Mouse (Mus musculus) intestine, postnatal 0 days (tissue): ENCODE data around the gene Fancc. TPM values are rescaled to one million over a fixed set of nuclear protein-coding genes. Genes with fewer than 3 reads are reported as not detected.
A peak's percentile ranks its signal among the peaks of the same experiment; 100 is the strongest.
"Not testable (repeated sequence)": the region's sequence is repeated elsewhere in the genome, so short reads cannot be mapped to it uniquely, and the experiment has no call there.

Experiments used
- ATAC-seq: fragments of 200-750 bp; cut with Nextera tagmentation; 2 replicates; pipeline ENCODE4 v1.8.0; 2017; ENCODE audit warnings: mild to moderate bottlenecking, moderate TSS enrichment, moderate library complexity
- H3K27ac ChIP-seq: fragments of 300-500 bp; sonication (generic); 2 replicates; pipeline ENCODE4 v1.5.1; 2014; ENCODE audit warnings: mild to moderate bottlenecking, low read depth, low read length, moderate library complexity
- H3K27me3 ChIP-seq: fragments of 300-500 bp; sonication (generic); replicated peaks from 2 replicates; pipeline ENCODE4 v1.6.1; 2014; ENCODE audit warnings: low read length, mixed read lengths; ENCODE audit not compliant: control insufficient read depth, insufficient read depth
- H3K36me3 ChIP-seq: fragments of 300-500 bp; sonication (generic); 2 replicates; pipeline ENCODE4 v1.6.1; 2014; ENCODE audit warnings: mild to moderate bottlenecking, moderate library complexity; ENCODE audit not compliant: control insufficient read depth, insufficient read depth
- H3K4me1 ChIP-seq: fragments of 300-500 bp; sonication (generic); replicated peaks from 2 replicates; pipeline ENCODE4 v1.6.1; 2014; ENCODE audit warnings: antibody characterized with exemption, low read length, mixed read lengths; ENCODE audit not compliant: control insufficient read depth, insufficient read depth
- H3K4me2 ChIP-seq: fragments of 300-500 bp; sonication (generic); replicated peaks from 2 replicates; pipeline ENCODE4 v1.6.1; 2014; ENCODE audit warnings: low read depth, mild to moderate bottlenecking, moderate library complexity
- H3K4me3 ChIP-seq: fragments of 300-500 bp; sonication (generic); 2 replicates; pipeline ENCODE4 v1.5.1; 2014; ENCODE audit warnings: low read depth, low read length
- H3K9ac ChIP-seq: fragments of 300-500 bp; sonication (generic); 2 replicates; pipeline ENCODE4 v1.6.1; 2014; ENCODE audit warnings: mild to moderate bottlenecking, low read depth, low read length
- H3K9me3 ChIP-seq: fragments of 300-500 bp; sonication (generic); 2 replicates; pipeline ENCODE4 v1.6.1; 2016; ENCODE audit warnings: mixed run types; ENCODE audit not compliant: control insufficient read depth
- CTCF ChIP-seq: sonication (generic); IDR thresholded peaks from 2 replicates; pipeline ENCODE4 v1.5.1; 2016; ENCODE audit warnings: low read depth, mild to moderate bottlenecking, control low read depth, antibody characterized with exemption, moderate library complexity
- WGBS: fragments of 180-500 bp; shearing (Covaris S2); extraction: QIAGEN DNeasy Blood & Tissue Kit; methylation state at CpG from one replicate; pipeline ENCODE4 v1.1.7; 2014; 5-methylcytosine and 5-hydroxymethylcytosine counted together
- polyA plus RNA-seq: library from polyadenylated mRNA; unstranded; fragments of >200 nt; fragmentation: Nextera tagmentation; extraction: Ambion mirVana; gene quantifications from 2 replicates; pipeline ENCODE4 v1.2.1, GENCODE M21; 2015

The Fancc gene
- polyA plus RNA-seq, 1 experiment from 2014 or later: 5.1 TPM

GRCm38 (mm10) chr13:63356558-63356957 is 140.5 kb downstream of the Fancc start:
- H3K4me3 ChIP-seq: no peak overlapping the region
- H3K4me1 ChIP-seq: no peaks in the 10 kb centered on the region
- no peaks in the 10 kb centered on the region for H3K36me3 ChIP-seq
- ATAC-seq: no peak
- H3K9ac ChIP-seq: no peak overlapping the region
- H3K9me3 ChIP-seq: no peaks in the 10 kb centered on the region
- TF ChIP-seq CTCF: peak; percentile 89
- H3K4me2 ChIP-seq: no peak overlapping the region
- no peaks in the 10 kb centered on the region for H3K27me3 ChIP-seq
- 33% methylated on average over 3 of the region's 3 CpGs for WGBS
- H3K27ac ChIP-seq: no peak overlapping the region

GRCm38 (mm10) chr13:63356101-63356500 is 141.0 kb downstream of the Fancc start:
- Histone ChIP-seq H3K9ac (no peak overlapping the region), H3K27me3 (no peaks in the 10 kb centered on the region), H3K9me3 (no peaks in the 10 kb centered on the region), H3K36me3 (no peaks in the 10 kb centered on the region), H3K4me2 (no peak overlapping the region), H3K4me3 (no peak overlapping the region), H3K4me1 (no peaks in the 10 kb centered on the region), H3K27ac (no peak overlapping the region)
- no peak for ATAC-seq
- no peak for TF ChIP-seq CTCF
- WGBS: 92% methylated on average over 4 of the region's 4 CpGs

- H3K4me1 ChIP-seq, H3K27ac ChIP-seq, H3K4me3 ChIP-seq, H3K9ac ChIP-seq, ATAC-seq, H3K4me2 ChIP-seq, H3K27me3 ChIP-seq, H3K9me3 ChIP-seq, H3K36me3 ChIP-seq: not testable (repeated sequence)
- 88% methylated on average over 4 of the region's 4 CpGs for WGBS
Observed at GRCm38 (mm10) chr13:63353312-63353711, 143.8 kb downstream of the Fancc start.

GRCm38 (mm10) chr13:63350076-63350475 is 147.0 kb downstream of the Fancc start:
- Histone ChIP-seq H3K27ac (no peak overlapping the region), H3K4me1 (no peaks in the 10 kb centered on the region), H3K9ac (no peak overlapping the region), H3K36me3 (no peaks in the 10 kb centered on the region; the same call in 1 of the 2 replicates), H3K27me3 (no peaks in the 10 kb centered on the region), H3K4me3 (no peak overlapping the region), H3K4me2 (no peak overlapping the region), H3K9me3 (no peaks in the 10 kb centered on the region)
- no peak for TF ChIP-seq CTCF
- no peak for ATAC-seq
- 79% methylated on average over 4 of the region's 4 CpGs for WGBS

GRCm38 (mm10) chr13:63347639-63348038 is 149.4 kb downstream of the Fancc start:
- Histone ChIP-seq H3K4me1 (no peaks in the 10 kb centered on the region), H3K27ac (no peak overlapping the region), H3K4me3 (no peak overlapping the region), H3K4me2 (no peak overlapping the region), H3K36me3 (no peaks in the 10 kb centered on the region; the same call in 1 of the 2 replicates), H3K27me3 (no peaks in the 10 kb centered on the region), H3K9ac (no peak overlapping the region), H3K9me3 (no peaks in the 10 kb centered on the region)
- WGBS: 77% methylated on average over 2 of the region's 2 CpGs
- TF ChIP-seq CTCF: no peak
- ATAC-seq: no peak

GRCm38 (mm10) chr13:63345476-63346225 is 151.4 kb downstream of the Fancc start:
- peak; percentile 45; the same call in 1 of the 2 replicates for ATAC-seq
- Histone ChIP-seq H3K9me3 (no peaks in the 10 kb centered on the region), H3K27ac (no peak overlapping the region), H3K4me2 (no peak overlapping the region), H3K9ac (no peak overlapping the region), H3K4me3 (no peak overlapping the region), H3K4me1 (no peaks in the 10 kb centered on the region), H3K27me3 (no peaks in the 10 kb centered on the region), H3K36me3 (no peaks in the 10 kb centered on the region; the same call in 1 of the 2 replicates)
- no peak for TF ChIP-seq CTCF
- 60% methylated on average over 5 of the region's 5 CpGs for WGBS
